Mouse (Mus musculus) testis, adult 2 months (tissue): Measurements from ENCODE around the gene Dennd2a.

Experiments
- CTCF ChIP-seq: fragments of 200-500 bp; IDR thresholded peaks from 2 replicates; pipeline ENCODE4 v1.5.1; 2012; ENCODE audit warnings: low read depth, mild to moderate bottlenecking, inconsistent platforms, low read length, moderate library complexity; ENCODE audit not compliant: control insufficient read depth, insufficient read depth, insufficient replicate concordance
- POLR2A ChIP-seq: fragments of 200-500 bp; IDR thresholded peaks from 2 replicates; pipeline ENCODE4 v1.6.1; 2012; ENCODE audit warnings: low read depth, mild to moderate bottlenecking, inconsistent platforms, low read length, moderate library complexity; ENCODE audit not compliant: control insufficient read depth

DNA sequence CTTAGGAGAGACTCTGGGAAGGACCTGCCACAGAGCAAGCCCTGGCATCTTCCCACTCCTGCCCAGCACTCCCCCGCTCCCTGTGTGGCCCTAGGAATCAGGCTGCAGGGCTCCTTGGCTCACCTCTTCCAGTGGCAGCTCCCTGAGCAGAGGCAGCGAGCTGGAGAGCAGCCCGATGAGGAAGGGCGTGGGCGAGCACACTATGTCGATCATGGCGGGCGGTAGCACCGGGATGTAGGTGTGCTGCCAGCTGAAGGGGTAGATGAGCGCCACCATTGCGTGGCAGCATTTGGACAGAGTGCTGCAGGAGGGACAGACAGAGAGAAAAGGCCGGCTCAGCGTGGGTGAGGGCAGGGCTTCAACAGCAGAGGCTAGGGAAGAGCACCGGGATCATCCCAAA lies 87.6 kb downstream of the Dennd2a start:
- TF ChIP-seq CTCF (no peak), POLR2A (no peak)
